Mouse (Mus musculus): ENCODE data around the gene Gm10719.
"Not testable (repeated sequence)": the region's sequence is repeated elsewhere in the genome, so short reads cannot be mapped to it uniquely, and the experiment has no call there.

Gene Gm10719

GRCm38 (mm10) chr9:3025653-3026052 lies 8.4 kb downstream of the Gm10719 start:
- in situ Hi-C loops (cut with MseI, MboI) = not testable (repeated sequence)

GRCm38 (mm10) chr9:3026136-3026535 lies 8.9 kb downstream of the Gm10719 start:
- in situ Hi-C loops (cut with MseI, MboI) = not testable (repeated sequence)

DNA sequence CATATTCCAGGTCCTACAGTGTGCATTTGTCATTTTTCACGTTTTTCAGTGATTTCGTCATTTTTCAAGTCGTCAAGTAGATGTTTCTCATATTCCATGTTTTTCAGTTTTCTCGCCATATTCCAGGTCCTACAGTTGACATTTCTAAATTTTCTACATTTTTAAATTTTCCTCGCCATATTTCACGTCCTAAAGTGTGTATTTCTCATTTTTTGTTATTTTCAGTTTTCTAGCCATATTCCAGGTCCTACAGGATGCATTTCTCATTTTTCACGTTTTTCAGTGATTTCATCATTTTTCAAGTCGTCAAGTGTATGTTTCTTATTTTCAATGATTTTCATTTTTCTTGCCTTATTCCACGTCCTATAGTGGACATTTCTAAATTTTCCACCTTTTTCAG lies 9.5 kb downstream of the Gm10719 start:
- in situ Hi-C loops (cut with MseI, MboI) = not testable (repeated sequence)

- in situ Hi-C loops (cut with MseI, MboI) = not testable (repeated sequence)
Observed at GRCm38 (mm10) chr9:3027200-3027599, 10.0 kb downstream of the Gm10719 start.

DNA sequence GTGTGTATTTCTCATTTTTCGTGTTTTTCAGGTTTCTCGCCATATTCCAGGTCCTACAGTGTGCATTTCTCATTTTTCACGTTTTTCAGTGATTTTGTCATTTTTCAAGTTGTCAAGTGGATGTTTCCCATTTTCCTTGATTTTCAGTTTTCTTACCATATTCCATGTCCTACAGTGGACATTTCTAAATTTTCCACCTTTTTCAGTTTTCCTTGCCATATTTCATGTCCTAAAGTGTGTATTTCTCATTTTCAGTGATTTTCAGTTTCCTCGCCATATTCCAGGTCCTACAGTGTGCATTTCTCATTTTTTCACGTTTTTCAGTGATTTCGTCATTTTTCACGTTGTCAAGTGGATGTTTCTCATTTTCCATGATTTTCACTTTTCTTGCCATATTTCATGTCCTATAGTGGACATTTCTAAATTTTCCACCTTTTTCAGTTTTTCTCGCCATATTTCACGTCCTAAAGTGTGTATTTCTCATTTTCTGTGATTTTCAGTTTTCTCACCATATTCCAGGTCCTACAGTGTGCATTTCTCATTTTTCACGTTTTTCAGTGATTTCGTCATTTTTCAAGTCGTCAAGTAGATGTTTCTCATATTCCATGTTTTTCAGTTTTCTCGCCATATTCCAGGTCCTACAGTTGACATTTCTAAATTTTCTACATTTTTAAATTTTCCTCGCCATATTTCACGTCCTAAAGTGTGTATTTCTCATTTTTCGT lies 12.2 kb downstream of the Gm10719 start:
- in situ Hi-C loops (cut with MseI, MboI) = not testable (repeated sequence)

GRCm38 (mm10) chr9:3030677-3031318 lies 13.6 kb downstream of the Gm10719 start:
- in situ Hi-C loops (cut with MseI, MboI) = not testable (repeated sequence)

DNA sequence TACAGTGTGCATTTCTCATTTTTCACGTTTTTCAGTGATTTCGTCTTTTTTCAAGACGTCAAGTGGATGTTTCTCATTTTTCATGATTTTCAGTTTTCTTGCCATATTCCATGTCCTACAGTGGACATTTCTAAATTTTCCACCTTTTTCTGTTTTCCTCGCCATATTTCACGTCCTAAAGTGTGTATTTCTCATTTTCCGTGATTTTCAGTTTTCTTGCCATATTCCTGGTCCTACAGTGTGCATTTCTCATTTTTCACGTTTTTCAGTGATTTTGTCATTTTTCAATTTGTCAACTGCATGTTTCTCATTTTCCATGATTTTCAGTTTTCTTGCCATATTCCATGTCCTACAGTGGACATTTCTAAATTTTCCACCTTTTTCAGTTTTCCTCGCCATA lies 17.1 kb downstream of the Gm10719 start, which contains the start of gene Gm17535:
Gene Gm17535, plus strand, starts transcription at position 301 of the 400 bp plus-strand sequence.
- in situ Hi-C loops (cut with MseI, MboI) = not testable (repeated sequence)

DNA sequence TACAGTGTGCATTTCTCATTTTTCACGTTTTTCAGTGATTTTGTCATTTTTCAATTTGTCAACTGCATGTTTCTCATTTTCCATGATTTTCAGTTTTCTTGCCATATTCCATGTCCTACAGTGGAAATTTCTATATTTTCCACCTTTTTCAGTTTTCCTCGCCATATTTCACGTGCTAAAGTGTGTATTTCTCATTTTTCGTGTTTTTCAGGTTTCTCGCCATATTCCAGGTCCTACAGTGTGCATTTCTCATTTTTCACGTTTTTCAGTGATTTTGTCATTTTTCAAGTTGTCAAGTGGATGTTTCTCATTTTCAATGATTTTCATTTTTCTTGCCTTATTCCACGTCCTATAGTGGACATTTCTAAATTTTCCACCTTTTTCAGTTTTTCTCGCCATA lies 19.4 kb downstream of the Gm10719 start, which contains the start of gene Gm10715:
Gene Gm10715, plus strand, starts transcription at position 301 of the 400 bp plus-strand sequence.
- in situ Hi-C loops (cut with MseI, MboI) = not testable (repeated sequence)

DNA sequence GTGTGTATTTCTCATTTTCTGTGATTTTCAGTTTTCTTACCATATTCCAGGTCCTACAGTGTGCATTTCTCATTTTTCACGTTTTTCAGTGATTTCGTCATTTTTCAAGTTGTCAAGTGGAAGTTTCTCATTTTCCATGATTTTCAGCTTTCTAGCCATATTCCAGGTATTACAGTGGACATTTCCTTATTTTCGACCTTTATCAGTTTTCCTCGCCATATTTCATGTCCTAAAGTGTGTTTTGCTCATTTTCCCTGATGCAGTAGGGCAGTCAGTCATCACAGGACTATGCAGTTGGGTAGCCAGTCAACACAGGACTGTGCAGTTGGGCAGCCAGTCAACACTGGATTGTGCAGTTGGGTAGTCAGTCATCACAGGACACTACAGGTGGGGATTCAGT lies 21.0 kb downstream of the Gm10719 start:
- in situ Hi-C loops (cut with MseI, MboI) = not testable (repeated sequence)
